Mouse (Mus musculus) lung, adult 2 months (tissue): ENCODE measurements around the gene Olfr553. TPM values are rescaled to one million over a fixed set of nuclear protein-coding genes. Genes with fewer than 3 reads are reported as not detected.
A peak's percentile ranks its signal among the peaks of the same experiment; 100 is the strongest.
"Not testable (repeated sequence)": the region's sequence is repeated elsewhere in the genome, so short reads cannot be mapped to it uniquely, and the experiment has no call there.

Experiments used
- DNase-seq: peaks from one replicate; pipeline ENCODE4 v3.0.0; 2022
- H3K4me1 ChIP-seq: fragments of 200-500 bp; 2 replicates; pipeline ENCODE4 v1.6.1; 2011; ENCODE audit warnings: low read length; ENCODE audit not compliant: control insufficient read depth, insufficient read depth
- H3K4me3 ChIP-seq: fragments of 200-500 bp; replicated peaks from 2 replicates; pipeline ENCODE3; 2011; ENCODE audit warnings: low read depth, mild to moderate bottlenecking, control low read depth, low read length; ENCODE audit errors: extremely low read depth
- CTCF ChIP-seq: fragments of 200-500 bp; IDR thresholded peaks from 2 replicates; pipeline ENCODE4 v1.5.1; 2011; ENCODE audit warnings: mild to moderate bottlenecking, low read length, control low read depth; ENCODE audit not compliant: insufficient read depth
- POLR2A ChIP-seq: fragments of 200-500 bp; IDR thresholded peaks from 2 replicates; pipeline ENCODE4 v1.6.1; 2011; ENCODE audit warnings: low read depth, mild to moderate bottlenecking, control low read depth, low read length, borderline replicate concordance; ENCODE audit errors: extremely low read depth
- WGBS: fragments of 180-500 bp; shearing (Covaris S2); methylation state at CpG from one replicate; pipeline ENCODE4 v1.1.7; 2018; 5-methylcytosine and 5-hydroxymethylcytosine counted together
- polyA plus RNA-seq: library from polyadenylated mRNA; depleted of rRNA; stranded (reverse); fragments of >200 nt; gene quantifications from 2 replicates; pipeline ENCODE4 v1.2.3, GENCODE M21; 2012; rRNA removed

The Olfr553 gene
- polyA plus RNA-seq = not detected in 2 replicates

- TF ChIP-seq POLR2A = no peak
- TF ChIP-seq CTCF = no peak
- H3K4me1 ChIP-seq = peaks cover 3% of the 10 kb centered on the region
- H3K4me3 ChIP-seq = no peak within 1 kb of the TSS
- no peak for DNase-seq
Observed at GRCm38 (mm10) chr7:102618118-102618517, at the start of gene Olfr553. Gene Olfr553, minus strand, starts transcription at chr7:102618218.

- no peak for DNase-seq
- WGBS = 27% methylated on average over 2 of the region's 2 CpGs
- TF ChIP-seq CTCF (no peak), POLR2A (no peak)
- Histone ChIP-seq H3K4me1 (no peaks in the 10 kb centered on the region), H3K4me3 (no peak overlapping the region)
Observed at GRCm38 (mm10) chr7:102665378-102665777, 47.4 kb upstream of the Olfr553 start.

- no peak for DNase-seq
- no peak within 1 kb of the TSS for H3K4me3 ChIP-seq
- no peak for TF ChIP-seq POLR2A
- no peak for TF ChIP-seq CTCF
- no peaks in the 10 kb centered on the region for H3K4me1 ChIP-seq
- 57% methylated on average over 3 of the region's 3 CpGs for WGBS
Observed at GRCm38 (mm10) chr7:102664599-102664998, 46.6 kb upstream of the Olfr553 start, which contains the start of gene Olfr556. Gene Olfr556, plus strand, starts transcription at chr7:102664899.

DNA sequence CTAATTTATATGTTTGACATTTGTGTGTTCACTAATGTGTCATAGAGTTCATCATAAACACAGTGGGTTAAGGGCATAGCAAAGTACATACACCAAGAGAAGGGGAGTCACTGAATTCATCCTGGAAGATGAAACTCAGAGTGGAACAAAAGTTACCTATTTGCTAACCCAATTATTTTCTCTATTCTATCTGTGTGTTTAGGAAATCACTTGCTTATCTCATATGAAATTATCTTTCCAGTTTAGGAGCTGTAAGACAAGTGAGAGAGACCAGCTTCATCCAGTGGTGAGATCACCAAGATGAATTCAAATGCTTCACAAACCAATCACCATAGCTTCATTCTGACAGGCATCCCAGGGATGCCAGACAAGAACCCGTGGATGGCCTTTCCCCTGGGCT is 40.5 kb upstream of the Olfr553 start, which contains the start of gene Olfr555:
Gene Olfr555 (plus strand): TSS at position 301 of the 400 bp plus-strand sequence.
- 65% methylated on average over 1 of the region's 1 CpGs for WGBS
- DNase-seq = no peak
- Histone ChIP-seq H3K4me1 (no peaks in the 10 kb centered on the region), H3K4me3 (no peak within 1 kb of the TSS)
- no peak for TF ChIP-seq POLR2A

DNA sequence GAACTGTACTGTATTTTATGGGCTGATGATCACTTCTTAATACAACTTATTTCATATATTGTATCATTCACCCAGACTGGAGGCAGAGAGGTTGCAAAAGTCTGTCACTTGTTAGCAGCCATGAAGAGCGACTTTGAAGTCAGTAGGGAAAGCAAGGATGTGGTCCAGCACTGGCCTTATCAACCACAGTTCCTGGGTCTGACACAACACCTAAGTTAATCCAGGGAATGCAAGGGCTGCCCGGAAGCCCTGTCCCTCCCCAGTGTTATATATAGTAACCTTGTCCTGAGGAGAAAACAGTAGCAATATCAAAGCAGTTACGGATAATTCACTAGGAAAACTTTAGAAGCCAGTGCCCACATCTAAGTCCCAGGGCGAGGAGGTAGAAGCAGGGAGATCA is 26.9 kb upstream of the Olfr553 start:
- WGBS = 72% methylated on average over 4 of the region's 4 CpGs
- H3K4me1 ChIP-seq, H3K4me3 ChIP-seq, DNase-seq: not testable (repeated sequence)

- no peaks in the 10 kb centered on the region for H3K4me1 ChIP-seq
- H3K4me3 ChIP-seq = no peak within 1 kb of the TSS
- TF ChIP-seq POLR2A (no peak), CTCF (no peak)
- 71% methylated on average over 1 of the region's 1 CpGs for WGBS
- DNase-seq = no peak
Observed at GRCm38 (mm10) chr7:102638132-102638531, 20.1 kb upstream of the Olfr553 start, which contains the start of gene Olfr554. Gene Olfr554, plus strand, starts transcription at chr7:102638432.

- no peak overlapping the region for H3K4me3 ChIP-seq
- H3K4me1 ChIP-seq = no peaks in the 10 kb centered on the region
- DNase-seq = peak; percentile 21
- WGBS = 23% methylated on average over 3 of the region's 3 CpGs
- TF ChIP-seq CTCF (0 out of 2 replicates have a peak, but pooled peaks have one; percentile 11), POLR2A (no peak)
Observed at GRCm38 (mm10) chr7:102636665-102637064, 18.6 kb upstream of the Olfr553 start.

DNA sequence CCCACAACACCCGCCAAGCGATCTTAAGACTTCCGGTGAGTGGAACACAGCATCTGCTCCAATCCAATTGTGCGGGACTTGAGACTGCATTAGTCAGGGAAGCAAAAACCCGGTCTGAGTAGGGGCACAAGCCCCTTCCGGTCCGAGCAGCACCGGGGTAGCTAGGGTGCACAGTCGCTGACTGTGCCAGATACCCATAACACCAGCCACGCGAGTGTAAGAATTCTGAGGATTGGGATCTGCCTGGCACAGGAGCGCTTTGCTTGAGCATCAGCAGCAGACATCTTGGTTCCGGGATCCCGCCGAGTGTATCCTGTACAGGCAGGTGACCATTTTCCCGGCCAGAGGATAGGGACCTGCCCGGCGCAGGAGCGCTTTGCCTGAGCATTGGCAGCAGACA is 2.4 kb upstream of the Olfr553 start:
- WGBS = 84% methylated on average over 19 of the region's 19 CpGs
- H3K4me1 ChIP-seq, DNase-seq, H3K4me3 ChIP-seq: not testable (repeated sequence)

DNA sequence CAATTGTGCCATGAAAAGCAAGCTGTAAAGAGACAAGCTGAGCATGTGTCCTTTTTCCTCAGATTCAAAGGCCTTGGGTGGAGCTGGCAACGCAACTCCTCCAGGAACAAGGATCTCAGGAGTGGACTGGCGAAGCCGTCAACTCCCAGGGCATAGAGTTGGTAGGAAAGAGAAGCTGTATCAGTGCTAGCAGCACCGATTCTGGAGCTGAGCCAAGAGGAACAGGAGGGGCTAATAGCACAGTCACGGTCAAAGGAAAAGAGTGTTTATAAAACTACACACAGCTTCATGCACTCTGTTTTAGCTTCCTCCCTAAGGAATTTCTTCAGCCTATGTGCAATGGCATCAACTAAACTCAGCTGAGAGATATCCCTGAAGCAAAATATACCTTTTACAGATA is 1.6 kb upstream of the Olfr553 start:
- Histone ChIP-seq H3K4me1 (peaks cover 3% of the 10 kb centered on the region), H3K4me3 (no peak overlapping the region)
- no peak for DNase-seq
- TF ChIP-seq CTCF = no peak
- whole genome bisulfite sequencing = 20% methylated on average over 5 of the region's 5 CpGs

- 19% methylated on average over 1 of the region's 1 CpGs for WGBS
- TF ChIP-seq CTCF (no peak), POLR2A (no peak)
- no peak within 1 kb of the TSS for H3K4me3 ChIP-seq
- no peak for DNase-seq
- H3K4me1 ChIP-seq = no peaks in the 10 kb centered on the region
Observed at GRCm38 (mm10) chr7:102597378-102598031, 20.5 kb downstream of the Olfr553 start, which contains the start of gene Olfr552. Gene Olfr552, plus strand, starts transcription at chr7:102597770.

DNA sequence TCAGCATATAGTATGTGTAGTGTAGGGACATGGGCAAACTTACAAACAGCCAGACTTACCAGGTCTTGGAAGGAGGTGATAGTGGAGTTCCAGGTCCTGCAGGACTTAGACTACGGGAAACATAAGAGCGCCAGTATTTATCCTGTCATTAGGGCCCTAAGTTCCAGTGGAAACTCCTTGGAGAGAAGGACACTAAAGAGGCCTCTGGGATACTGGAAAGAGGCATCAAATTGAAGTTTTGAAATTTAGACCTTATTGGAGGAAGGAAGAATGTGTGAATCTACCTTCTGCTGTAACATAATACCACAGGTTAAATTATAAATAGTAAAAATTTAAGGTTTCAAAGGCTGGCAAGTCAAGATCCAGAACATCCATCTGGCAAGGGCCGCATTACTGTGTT is 26.2 kb downstream of the Olfr553 start, which contains the start of gene Olfr551:
Gene Olfr551 (minus strand): TSS at position 101 of the 400 bp plus-strand sequence.
- DNase-seq = no peak
- Histone ChIP-seq H3K4me1 (no peaks in the 10 kb centered on the region), H3K4me3 (no peak within 1 kb of the TSS)
- no peak for TF ChIP-seq POLR2A
- TF ChIP-seq CTCF = no peak
- WGBS = 94% methylated on average over 3 of the region's 3 CpGs
